Mouse (Mus musculus): ENCODE measurements around the gene Nudt2.

- TF ChIP-seq CTCF (conservative IDR thresholded peaks at IDR 0.05 in 1 of 2, IDR thresholded peaks at IDR 0.05 in 1 of 2; ENCODE audit: low read depth in 2 of 2, low read length in 2 of 2): no peak
- TF ChIP-seq MAFK (IDR thresholded peaks at IDR 0.05; ENCODE audit: insufficient replicate concordance, low read length): no peak
- no peak for TF ChIP-seq ZC3H11A (IDR thresholded peaks at IDR 0.05; ENCODE audit: low read depth, low read length)
Measured at GRCm38 (mm10) chr4:41460690-41461089, 4.3 kb upstream of the Nudt2 start.
